Mouse (Mus musculus): ENCODE measurements around the gene Hivep3. TPM values are rescaled to one million over a fixed set of nuclear protein-coding genes. Genes with fewer than 3 reads are reported as not detected.

Hivep3 gene
- polyA plus RNA-seq, 1 experiment from 2014 or later: 0.84 TPM

DNA sequence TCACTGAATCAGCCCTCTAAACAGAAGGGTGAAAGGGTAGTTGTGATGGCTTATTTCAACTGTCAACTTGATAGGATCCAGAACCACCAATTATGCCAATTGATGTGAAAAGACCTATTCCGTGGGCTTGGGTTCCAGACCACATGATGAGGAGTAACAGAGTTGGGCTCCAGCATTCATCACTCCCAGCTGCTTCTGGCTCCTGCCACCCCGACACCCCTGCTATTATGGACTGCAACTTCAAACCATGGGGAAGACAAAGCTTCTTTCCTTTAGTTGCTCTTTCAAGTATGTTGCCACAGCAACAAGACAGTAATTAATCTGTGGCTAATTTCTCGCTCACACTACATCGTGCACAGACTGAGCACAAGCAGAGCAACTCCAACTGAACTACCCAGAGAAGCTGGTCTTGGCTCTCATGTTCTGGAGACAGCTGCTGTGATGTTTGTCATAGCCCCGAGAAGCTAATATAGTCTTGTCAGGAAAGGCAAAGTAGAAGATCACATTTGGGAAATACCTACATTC lies 159.7 kb downstream of the Hivep3 start:
- no peaks in the 10 kb centered on the region for H3K27me3 ChIP-seq
- ATAC-seq (ENCODE audit: insufficient number of reproducible peaks, insufficient read depth, low FRiP score, low TSS enrichment, low read depth): no peak
- H3K27ac ChIP-seq: no peak overlapping the region
- H3K4me2 ChIP-seq: no peak overlapping the region
- no peaks in the 10 kb centered on the region for H3K9me3 ChIP-seq
- no peak overlapping the region for H3K9ac ChIP-seq (replicated peaks)
- H3K4me1 ChIP-seq (replicated peaks): no peaks in the 10 kb centered on the region
- no peaks in the 10 kb centered on the region for H3K36me3 ChIP-seq
- H3K4me3 ChIP-seq (replicated peaks): no peak overlapping the region
- 42% methylated on average over 5 of the region's 5 CpGs for WGBS

DNA sequence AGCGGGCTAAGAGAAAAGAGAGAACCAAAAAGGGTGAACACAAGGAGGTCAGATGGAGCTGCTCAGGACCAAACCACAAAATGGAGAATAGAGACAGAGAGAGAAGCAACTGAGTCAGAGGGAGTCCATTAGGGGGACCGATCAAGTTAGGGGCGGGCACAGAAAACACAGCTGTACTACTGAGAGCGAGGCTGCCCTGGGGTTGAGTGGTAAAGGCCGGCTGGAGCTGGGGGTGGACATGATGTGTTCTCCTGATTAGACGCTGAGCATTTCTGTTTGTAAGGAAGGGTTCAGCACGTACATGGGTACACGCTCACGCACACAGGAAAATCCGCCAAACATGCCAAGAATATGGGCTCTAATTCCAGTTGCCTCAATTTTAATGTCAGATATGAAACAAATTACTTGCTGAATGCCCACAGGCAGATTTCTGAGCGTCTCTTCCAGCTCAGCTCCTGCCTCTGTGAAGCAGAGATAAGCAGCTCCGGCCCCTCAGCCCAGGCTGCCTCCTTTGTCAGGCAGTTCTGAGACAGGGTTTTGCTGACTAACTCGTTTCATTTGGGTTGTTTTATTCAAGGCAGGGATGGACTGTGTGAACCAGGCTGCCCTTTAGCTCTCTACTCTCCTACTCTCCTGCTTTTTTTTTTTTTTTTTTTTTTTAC lies 161.3 kb downstream of the Hivep3 start:
- Histone ChIP-seq H3K9ac (replicated peaks) (no peak overlapping the region), H3K27me3 (no peaks in the 10 kb centered on the region), H3K4me3 (replicated peaks) (no peak overlapping the region), H3K36me3 (no peaks in the 10 kb centered on the region), H3K4me1 (replicated peaks) (no peaks in the 10 kb centered on the region), H3K4me2 (no peak overlapping the region), H3K9me3 (no peaks in the 10 kb centered on the region), H3K27ac (no peak overlapping the region)
- ATAC-seq (ENCODE audit: insufficient number of reproducible peaks, insufficient read depth, low FRiP score, low TSS enrichment, low read depth): no peak
- 75% methylated on average over 13 of the region's 13 CpGs for WGBS

DNA sequence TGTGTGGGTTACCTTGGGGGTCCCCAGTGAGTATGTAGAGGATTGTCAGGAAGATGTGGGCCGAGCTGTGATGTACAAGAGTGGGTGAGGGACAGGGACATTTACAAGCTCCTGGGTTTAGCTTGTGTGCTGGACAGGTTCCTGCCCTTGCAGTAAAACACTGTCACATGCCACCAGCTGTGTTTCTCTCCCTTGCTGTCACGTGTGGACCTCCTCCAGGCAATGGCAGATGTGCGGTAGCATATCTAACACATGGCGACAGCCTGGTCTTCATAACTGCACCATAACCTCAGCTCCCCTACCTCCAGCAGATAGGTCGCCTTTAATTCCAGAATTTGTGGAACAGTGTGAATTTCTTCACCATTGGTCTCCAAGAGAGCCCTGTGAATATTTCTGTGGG lies 161.9 kb downstream of the Hivep3 start:
- no peak overlapping the region for H3K9ac ChIP-seq (replicated peaks)
- ATAC-seq (ENCODE audit: insufficient number of reproducible peaks, insufficient read depth, low FRiP score, low TSS enrichment, low read depth): no peak
- H3K36me3 ChIP-seq: no peaks in the 10 kb centered on the region
- no peaks in the 10 kb centered on the region for H3K9me3 ChIP-seq
- H3K4me3 ChIP-seq (replicated peaks): no peak overlapping the region
- H3K4me2 ChIP-seq: no peak overlapping the region
- H3K27me3 ChIP-seq: no peaks in the 10 kb centered on the region
- 66% methylated on average over 5 of the region's 5 CpGs for WGBS
- H3K4me1 ChIP-seq (replicated peaks): no peaks in the 10 kb centered on the region
- H3K27ac ChIP-seq: no peak overlapping the region

DNA sequence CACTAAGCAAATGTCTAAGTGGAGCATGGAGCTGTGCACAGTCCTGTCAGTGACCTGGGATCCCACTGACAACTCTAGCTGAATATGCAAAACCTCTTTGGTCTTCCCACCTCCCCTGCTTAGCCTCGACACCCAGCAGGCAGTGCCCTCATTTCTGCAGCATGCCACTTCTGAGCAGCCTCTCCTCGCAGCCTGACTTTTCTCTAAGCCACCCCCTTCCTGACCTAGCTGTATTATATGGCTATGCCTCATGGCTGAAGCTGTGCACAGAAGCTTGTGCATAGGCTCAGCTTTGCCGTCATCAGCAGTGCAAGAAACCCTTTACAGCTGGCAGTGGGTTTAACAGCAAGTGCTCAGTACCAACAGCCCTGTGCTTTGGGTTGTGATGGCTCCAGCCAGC lies 163.0 kb downstream of the Hivep3 start:
- Histone ChIP-seq H3K4me1 (replicated peaks) (no peaks in the 10 kb centered on the region), H3K27ac (no peak overlapping the region), H3K9ac (replicated peaks) (no peak overlapping the region), H3K9me3 (no peaks in the 10 kb centered on the region), H3K4me3 (replicated peaks) (no peak overlapping the region), H3K36me3 (no peaks in the 10 kb centered on the region), H3K4me2 (no peak overlapping the region), H3K27me3 (no peaks in the 10 kb centered on the region)
- WGBS: 65% methylated on average over 3 of the region's 3 CpGs
- no peak for ATAC-seq (ENCODE audit: insufficient number of reproducible peaks, insufficient read depth, low FRiP score, low TSS enrichment, low read depth)

DNA sequence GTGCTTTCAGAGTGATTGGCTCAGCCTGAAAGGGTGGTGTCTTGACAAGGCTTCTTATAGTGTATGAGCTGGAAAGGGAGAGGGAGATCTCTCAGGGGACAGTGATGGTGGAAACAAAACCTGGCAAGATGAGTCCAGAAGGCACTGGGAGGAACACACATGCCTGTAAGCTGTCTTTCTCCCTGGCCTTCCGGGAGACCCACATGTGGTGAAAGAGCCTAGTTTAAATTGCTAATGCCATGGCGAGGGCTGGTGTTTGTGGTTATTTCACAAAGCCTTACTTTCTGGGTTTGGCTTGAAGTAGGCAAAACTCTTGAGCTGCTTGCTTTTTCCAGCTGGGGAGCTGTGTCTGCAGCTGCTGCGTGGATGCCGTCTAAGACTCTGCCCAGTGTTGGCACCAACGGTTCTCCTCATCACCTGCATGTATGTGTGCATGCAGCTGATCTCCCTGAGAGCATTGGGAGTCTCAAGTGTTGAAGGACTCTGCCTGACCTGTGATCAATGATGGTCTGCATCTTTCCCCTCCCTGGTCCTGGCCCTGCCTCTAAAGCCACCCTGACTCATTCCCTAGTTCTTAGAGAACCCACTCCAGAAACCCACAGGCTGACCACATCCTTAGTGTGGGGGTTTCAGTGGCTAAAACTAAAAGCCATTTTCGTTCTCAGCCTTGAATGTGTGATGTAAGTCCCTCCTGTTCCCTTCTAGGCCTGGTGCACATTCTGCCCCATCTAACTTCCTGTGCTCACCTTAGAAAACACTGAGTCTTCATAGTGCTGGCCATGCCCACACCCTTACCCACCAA lies 163.7 kb downstream of the Hivep3 start:
- H3K36me3 ChIP-seq: no peaks in the 10 kb centered on the region
- no peaks in the 10 kb centered on the region for H3K27me3 ChIP-seq
- no peak overlapping the region for H3K27ac ChIP-seq
- 73% methylated on average over 6 of the region's 6 CpGs for WGBS
- no peak for ATAC-seq (ENCODE audit: insufficient number of reproducible peaks, insufficient read depth, low FRiP score, low TSS enrichment, low read depth)
- H3K9me3 ChIP-seq: no peaks in the 10 kb centered on the region
- H3K9ac ChIP-seq (replicated peaks): no peak overlapping the region
- H3K4me1 ChIP-seq (replicated peaks): no peaks in the 10 kb centered on the region
- H3K4me2 ChIP-seq: no peak overlapping the region
- no peak overlapping the region for H3K4me3 ChIP-seq (replicated peaks)

DNA sequence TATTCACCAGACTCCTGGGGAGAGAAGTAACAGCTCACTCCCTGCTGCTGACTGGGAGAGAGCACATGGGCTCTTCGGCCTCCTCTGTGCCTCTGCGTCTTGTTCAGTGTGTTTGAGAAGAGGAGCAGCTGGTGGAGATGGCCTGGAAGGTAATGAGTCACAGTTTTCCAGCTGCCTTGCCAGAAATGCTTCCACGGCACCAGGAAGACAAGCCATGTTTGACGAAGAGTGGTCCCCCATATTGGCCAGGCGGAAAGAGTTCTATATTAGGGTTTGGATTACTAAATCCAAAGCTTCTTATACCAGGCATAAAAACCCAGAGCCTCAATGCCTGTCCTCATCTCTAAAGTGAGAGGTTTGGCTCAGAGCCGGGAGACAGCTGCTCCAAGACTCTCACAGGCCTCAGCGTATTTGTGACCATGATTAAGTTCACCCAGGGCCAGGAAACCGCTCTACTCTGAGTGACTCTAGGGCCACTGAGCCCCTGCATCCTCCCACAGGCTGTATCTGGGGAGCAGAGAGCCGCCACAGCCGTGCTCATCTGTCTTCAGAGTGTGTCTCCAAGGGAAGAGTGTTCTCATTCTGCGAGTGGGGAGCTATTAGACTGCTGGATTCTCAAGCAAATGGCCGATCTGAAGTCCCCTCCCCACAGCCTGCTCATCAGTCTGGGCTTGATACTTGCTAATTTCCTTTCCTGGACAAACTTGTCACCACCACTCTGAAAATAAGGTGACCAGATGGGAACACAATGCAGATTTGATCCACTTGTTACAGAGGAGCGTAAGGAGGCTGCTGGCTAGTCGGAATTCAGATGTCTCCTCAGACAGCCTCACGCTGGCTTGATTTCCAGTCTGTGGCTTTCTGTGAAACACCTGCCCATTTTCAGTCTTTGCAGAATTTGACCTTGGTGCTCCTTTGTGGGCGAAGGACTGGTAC lies 168.2 kb downstream of the Hivep3 start:
- no peak overlapping the region for H3K4me2 ChIP-seq
- no peaks in the 10 kb centered on the region for H3K4me1 ChIP-seq (replicated peaks)
- H3K36me3 ChIP-seq: no peaks in the 10 kb centered on the region
- no peak overlapping the region for H3K4me3 ChIP-seq (replicated peaks)
- H3K9me3 ChIP-seq: no peaks in the 10 kb centered on the region
- H3K9ac ChIP-seq (replicated peaks): no peak overlapping the region
- 77% methylated on average over 16 of the region's 16 CpGs for WGBS
- no peak for ATAC-seq (ENCODE audit: insufficient number of reproducible peaks, insufficient read depth, low FRiP score, low TSS enrichment, low read depth)
- no peaks in the 10 kb centered on the region for H3K27me3 ChIP-seq
- H3K27ac ChIP-seq: no peak overlapping the region

DNA sequence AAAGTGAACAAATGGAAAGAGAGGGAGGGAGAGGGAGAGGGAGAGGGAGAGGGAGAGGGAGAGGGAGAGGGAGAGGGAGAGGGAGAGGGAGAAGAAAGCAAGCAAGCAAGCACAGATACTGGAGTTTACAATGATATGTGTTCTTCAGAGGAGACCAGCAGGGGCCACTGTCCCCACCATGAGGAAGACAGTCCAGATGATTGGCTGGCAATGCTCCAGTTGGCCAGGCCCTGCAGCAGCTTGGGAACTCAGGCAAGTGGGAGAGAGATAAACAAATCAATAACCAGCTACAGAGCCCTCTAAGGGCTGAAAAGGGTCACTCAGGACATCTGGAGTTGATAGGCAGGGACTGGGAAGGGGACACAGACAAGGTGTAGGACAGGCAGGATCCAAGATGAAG lies 169.7 kb downstream of the Hivep3 start:
- no peaks in the 10 kb centered on the region for H3K4me1 ChIP-seq (replicated peaks)
- no peak overlapping the region for H3K9ac ChIP-seq (replicated peaks)
- no peak overlapping the region for H3K27ac ChIP-seq
- no peaks in the 10 kb centered on the region for H3K27me3 ChIP-seq
- no peaks in the 10 kb centered on the region for H3K36me3 ChIP-seq
- no peaks in the 10 kb centered on the region for H3K9me3 ChIP-seq
- no peak for ATAC-seq (ENCODE audit: insufficient number of reproducible peaks, insufficient read depth, low FRiP score, low TSS enrichment, low read depth)
- no peak overlapping the region for H3K4me3 ChIP-seq (replicated peaks)
- no peak overlapping the region for H3K4me2 ChIP-seq

DNA sequence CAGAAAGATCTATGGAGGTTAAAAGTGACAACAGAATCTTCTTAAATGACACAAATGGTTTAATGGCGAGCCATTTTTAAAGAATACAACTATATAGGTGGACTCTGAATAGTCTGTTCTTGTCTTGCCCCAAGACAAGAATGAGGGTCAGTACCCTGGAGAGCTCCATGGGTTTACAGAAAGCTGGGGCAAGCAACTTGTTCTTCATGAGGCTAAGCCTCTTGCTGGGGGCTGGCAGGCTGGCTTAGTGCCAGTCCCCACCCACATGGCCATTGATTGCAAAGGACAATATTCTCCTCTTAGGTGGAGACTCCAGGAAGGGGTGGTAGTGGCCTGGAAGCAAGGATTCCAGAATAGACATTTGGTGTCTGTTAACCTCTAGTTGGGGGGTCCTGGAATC lies 170.2 kb downstream of the Hivep3 start:
- Histone ChIP-seq H3K4me2 (no peak overlapping the region), H3K9ac (replicated peaks) (no peak overlapping the region), H3K27me3 (no peaks in the 10 kb centered on the region), H3K4me1 (replicated peaks) (no peaks in the 10 kb centered on the region), H3K9me3 (no peaks in the 10 kb centered on the region), H3K27ac (no peak overlapping the region), H3K4me3 (replicated peaks) (no peak overlapping the region), H3K36me3 (no peaks in the 10 kb centered on the region)
- ATAC-seq (ENCODE audit: insufficient number of reproducible peaks, insufficient read depth, low FRiP score, low TSS enrichment, low read depth): no peak
- WGBS: 46% methylated on average over 1 of the region's 1 CpGs

DNA sequence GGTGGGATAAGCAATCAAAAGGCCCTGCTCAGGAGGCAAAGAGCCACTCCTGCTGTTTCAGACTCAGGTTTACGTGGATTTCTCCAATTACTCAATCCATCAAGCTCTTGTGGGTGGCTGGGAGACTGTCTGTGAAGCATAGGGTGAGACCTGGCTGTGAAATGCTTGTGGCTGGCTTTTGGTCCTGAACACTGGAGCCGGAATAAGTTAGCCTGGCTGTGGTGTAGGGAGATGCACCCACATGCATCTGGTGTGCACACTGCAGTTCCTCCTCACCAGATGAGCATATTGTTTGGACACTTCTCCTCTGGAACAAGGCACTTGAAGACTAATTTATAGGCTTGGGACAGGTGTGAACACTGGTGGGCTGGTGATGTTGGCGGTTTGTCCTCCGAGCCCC lies 170.7 kb downstream of the Hivep3 start:
- 77% methylated on average over 4 of the region's 4 CpGs for WGBS
- Histone ChIP-seq H3K9me3 (no peaks in the 10 kb centered on the region), H3K4me1 (replicated peaks) (no peaks in the 10 kb centered on the region), H3K4me3 (replicated peaks) (no peak overlapping the region), H3K9ac (replicated peaks) (no peak overlapping the region), H3K27me3 (no peaks in the 10 kb centered on the region), H3K27ac (no peak overlapping the region), H3K36me3 (no peaks in the 10 kb centered on the region), H3K4me2 (no peak overlapping the region)
- no peak for ATAC-seq (ENCODE audit: insufficient number of reproducible peaks, insufficient read depth, low FRiP score, low TSS enrichment, low read depth)

DNA sequence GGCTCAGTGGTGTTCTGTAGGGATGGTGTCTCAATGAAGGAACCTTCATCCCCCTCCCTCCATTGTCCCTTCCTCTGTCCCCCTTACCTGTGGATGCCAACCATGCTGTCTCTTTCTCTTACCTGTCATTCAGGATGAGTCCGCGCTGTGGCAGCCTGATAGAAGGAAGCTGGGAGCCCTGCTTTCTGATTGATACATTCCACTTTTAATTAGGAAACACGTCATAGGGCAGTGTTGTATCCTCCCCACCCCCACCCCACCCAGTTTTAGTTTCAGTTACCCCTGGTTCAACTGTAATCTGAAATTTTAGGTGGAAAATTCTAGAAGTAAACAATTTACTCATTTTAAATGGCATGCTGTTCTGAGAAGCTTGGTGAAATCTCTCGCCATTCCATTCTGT lies 173.5 kb downstream of the Hivep3 start:
- Histone ChIP-seq H3K9me3 (no peaks in the 10 kb centered on the region), H3K9ac (replicated peaks) (no peak overlapping the region), H3K36me3 (no peaks in the 10 kb centered on the region), H3K27me3 (no peaks in the 10 kb centered on the region), H3K4me3 (replicated peaks) (no peak overlapping the region), H3K4me1 (replicated peaks) (no peaks in the 10 kb centered on the region), H3K27ac (no peak overlapping the region), H3K4me2 (no peak overlapping the region)
- ATAC-seq (ENCODE audit: insufficient number of reproducible peaks, insufficient read depth, low FRiP score, low TSS enrichment, low read depth): no peak
- WGBS: 83% methylated on average over 4 of the region's 4 CpGs

Measured in limb, embryonic 12.5 days (tissue).